Mouse (Mus musculus): Measurements from ENCODE around the gene Wars.

Gene Wars

DNA sequence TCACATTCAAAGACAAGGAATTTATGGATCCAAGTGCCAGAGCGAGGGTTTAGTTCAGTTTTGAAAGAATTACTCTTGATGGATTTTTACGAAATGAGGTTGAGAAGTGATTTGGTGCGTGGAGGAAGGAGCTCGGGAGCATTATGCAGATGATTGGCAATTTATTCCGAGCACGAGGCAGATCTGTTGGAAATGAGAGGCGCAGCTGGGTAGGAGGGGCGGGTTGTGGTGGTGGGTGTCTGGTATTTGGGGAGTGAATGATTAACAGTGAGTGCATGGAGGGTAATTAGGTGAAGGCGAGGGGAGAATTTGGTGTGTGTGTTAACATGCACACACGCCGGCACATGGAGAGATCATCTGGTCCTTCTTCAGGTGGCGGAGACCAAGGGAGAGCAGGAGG is 12.4 kb upstream of the Wars start:
- WGBS, result 79% methylated on average over 12 of the region's 12 CpGs

DNA sequence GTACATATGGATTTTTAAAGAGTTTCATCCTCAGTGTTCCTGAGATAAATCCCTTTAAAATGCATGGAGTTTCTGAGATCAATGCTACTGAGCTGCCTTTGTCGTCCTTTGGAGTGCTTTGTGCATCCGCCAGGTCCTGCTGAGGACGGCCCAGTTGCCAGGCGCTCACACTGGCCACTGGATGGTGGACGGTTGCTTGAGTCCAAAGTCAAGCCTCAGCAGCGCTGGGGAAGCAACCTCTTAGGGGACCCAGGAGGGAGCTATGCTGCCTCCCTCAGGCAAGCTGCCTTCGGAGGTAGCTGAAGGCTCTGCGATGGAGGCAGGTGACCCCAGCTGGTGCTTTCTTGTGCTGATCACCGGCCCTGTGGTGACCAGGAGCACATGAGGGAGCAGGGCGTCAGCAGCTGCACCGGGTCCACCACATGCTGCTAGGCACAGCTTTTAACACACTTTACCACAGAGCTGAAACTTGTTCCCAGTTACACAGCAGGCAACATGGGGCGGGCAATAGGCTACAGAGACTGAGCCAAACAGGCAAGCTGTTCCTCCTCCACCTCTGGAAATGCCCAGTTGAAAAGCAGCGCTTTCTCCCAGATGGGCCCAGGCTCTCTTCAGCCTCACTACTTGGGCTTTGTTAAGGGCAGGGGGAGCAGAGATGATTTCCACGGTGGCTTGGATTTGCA is 11.8 kb upstream of the Wars start:
- WGBS, result 75% methylated on average over 14 of the region's 14 CpGs

DNA sequence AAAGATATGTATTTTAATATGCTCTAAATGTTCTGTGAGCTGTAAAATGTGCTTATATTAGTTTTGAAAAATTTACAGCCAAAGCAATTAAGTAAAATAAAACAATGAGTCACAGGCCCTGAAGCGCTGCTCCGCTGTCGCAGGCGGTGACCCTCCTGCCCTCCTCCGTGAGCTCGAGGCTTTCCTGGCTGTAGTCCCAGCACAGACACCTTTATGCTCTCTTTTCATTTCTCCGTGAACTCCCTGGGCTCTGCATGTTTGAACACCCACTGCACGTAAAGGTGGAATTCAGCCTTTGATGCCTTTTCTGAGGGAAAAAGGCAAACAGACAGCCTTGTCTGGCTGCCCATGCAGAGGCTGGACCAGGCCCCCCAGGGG is 10.3 kb upstream of the Wars start:
- WGBS, result 40% methylated on average over 8 of the region's 8 CpGs

DNA sequence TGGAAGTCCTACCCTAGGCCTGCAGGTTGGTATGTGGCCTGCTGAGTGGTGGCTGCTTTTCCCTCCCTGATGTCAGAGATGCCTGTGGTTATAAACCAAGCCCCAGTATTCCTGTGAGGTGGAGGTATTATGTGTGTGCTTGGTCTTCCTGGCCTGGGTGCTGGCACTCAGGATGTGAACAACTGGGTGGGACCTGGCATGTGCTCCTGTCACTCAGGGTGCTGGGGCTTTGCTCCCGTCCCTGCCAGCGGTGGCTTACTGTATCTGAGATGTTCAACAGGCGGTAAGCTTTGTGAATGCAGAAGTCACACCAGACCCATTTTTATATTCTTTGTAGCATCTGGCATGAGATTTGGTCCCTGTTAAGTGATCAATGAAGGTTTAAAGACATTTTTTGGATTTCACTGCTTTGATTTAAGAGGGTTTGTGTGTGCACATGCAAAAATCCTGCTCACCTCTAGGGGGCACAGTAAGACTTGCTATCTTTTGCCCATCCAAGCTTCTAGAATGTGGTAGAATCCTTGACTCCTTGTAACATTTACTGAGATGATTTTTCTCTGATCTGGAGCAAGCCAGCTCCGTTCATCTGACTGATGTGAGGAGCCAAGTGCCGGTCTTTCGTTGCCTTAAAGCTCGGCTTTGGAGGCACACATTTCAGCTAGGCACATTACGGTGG is 9.8 kb upstream of the Wars start:
- WGBS, result 46% methylated on average over 8 of the region's 8 CpGs

DNA sequence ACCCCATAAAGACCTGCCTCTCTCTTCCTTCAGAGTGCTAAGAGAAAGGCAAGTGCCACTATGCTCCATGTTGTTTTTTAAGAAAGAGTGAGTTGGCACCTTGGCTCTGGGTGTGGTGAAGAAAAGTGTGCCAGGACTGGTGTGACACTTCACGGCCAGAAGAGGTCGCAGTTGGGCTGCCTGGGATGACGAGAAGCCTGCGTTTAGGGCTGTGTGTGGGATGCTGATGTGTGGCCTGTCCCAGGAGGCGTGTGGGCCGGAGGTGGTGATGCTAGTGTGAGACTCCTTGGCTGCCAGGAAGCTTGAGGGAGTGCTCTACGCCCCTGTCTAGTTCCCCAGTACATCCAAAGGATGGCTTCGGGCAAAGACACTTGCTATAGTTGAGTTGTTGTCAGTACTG is 9.0 kb upstream of the Wars start:
- WGBS, result 11% methylated on average over 8 of the region's 8 CpGs

DNA sequence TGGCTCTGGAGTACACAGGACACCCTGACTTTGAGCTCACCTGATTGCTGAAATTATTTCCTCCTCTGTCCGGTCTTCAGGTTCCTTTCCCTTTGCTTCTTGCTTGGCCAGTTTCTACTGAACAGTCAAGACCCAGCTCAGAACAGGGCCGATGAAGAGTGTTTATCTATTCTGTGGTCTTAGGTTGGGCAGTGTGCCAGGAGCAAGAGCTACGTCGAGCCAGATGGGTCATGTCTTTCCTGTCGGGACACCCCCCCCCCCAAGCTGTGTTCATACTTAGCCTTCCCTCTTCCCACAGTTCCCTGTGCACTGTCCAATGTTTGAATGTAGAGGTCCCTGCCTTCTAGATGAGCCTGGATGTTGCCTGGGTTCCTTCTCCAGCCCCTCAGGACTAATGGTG is 7.4 kb upstream of the Wars start:
- WGBS, result 67% methylated on average over 5 of the region's 5 CpGs

DNA sequence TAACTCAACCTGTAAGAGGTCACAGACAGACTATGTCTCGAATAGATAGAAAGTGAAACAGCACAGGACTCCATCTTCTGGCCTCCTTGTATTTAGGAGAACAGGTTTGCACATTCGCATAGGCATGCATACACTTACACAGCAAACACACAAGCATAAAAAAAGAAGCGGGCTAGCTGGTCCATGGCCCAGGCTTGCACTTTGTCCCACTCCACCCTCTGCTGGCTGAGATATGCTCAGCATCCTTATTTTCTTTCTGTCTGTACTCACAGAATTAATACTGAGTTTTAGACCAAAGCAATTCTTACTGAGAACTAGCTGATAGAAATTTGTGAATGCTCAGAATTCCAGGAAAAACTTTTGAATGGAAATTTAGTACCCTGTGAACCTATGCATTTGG is 2.0 kb upstream of the Wars start:
- WGBS, result 56% methylated on average over 3 of the region's 3 CpGs

DNA sequence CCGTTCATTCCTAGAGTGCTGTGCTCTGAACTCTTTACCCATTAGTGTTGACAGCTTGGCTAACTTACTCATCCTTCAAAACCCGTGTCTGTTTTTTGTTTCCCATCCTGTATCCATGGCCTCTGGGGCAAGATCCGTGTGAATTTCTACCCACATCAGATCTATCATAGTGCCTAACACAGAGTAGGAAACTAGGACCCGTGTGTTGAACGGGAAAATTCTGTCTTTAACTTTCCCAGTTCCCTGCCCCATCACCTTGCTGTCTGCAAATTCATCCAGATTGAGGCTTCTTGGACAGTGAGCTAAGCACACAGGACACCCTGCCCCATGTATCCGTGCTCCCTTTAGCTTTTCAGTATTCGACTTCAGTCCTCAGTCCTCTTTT is 450 bp upstream of the Wars start:
- WGBS, result 0% methylated on average over 7 of the region's 7 CpGs

DNA sequence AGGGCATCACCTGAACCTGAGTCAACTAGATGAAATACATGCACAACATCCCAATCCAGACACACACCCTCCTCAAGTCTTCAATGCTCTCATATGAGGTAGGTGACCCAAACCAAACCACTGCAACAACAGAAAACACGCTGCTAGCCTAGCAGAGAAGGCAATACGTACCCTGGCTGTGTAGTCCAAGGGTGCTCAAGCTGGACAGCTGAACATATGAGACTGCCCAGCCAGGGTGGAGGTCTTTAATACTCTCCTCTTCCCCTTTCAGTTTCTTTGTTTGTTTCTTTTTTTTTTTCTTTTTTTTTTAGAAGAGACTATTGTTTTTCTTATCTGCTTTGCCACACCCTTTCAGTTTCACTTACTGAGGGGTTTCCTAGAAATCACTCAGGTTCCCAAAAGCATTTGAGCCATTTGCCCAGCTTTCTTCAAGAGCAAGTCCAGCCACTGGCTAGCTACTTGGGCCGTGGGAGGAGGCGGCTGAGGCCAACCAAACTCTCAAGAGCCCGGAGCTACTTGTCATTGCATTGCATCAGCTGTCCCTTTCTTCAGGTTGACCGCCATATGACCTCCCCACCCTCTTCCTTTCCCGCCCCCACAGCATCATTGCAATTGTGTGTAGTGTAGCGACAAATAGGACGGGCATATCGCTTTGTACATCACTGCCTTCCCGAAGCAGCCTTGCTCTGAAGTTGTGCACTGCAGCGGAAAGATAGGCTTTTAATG is 822 bp downstream of the Wars start, which contains the start of gene Wdr25:
Gene Wdr25, plus strand, starts transcription at position 643 of the 726 bp plus-strand sequence.
- 18% methylated on average over 12 of the region's 12 CpGs for WGBS

DNA sequence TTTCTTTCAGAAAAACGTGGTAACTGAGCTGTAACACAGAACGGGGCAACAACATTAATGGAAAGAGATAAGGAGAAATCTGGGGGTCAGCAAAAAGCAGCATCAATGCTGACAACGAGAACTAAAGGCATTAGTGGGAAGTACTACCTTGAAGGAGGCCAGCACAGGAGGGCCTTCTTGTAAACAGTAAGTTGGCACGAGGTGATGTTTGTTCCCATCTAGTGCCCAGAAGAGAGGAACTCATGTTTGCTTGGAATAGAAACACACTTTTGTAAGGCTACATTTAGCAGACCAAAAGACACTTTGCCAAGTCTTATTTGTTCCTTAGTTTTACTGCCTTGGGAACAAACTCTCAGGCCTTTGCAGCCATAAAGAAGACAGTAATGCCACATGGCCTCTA is 5.3 kb downstream of the Wars start:
- WGBS, result 62% methylated on average over 4 of the region's 4 CpGs

DNA sequence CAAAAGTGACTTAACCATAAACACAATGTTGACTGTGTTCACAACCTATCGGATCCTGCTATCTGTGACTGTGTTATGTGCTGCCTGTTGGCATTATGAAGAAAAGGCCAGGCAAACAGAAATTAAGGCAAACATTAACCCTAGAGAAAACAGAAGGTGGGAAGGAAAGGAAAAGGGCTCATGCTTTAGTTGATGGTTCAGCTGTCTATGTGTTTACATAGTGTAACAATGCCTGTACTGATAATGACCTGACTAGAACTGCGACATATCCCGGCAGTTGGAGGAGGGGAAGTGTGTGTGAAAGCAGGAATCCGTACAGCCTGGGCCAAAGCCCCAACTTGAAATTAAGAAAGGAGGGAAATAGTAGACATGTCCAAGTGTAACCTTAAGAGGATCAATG is 6.9 kb downstream of the Wars start:
- 77% methylated on average over 4 of the region's 4 CpGs for WGBS

DNA sequence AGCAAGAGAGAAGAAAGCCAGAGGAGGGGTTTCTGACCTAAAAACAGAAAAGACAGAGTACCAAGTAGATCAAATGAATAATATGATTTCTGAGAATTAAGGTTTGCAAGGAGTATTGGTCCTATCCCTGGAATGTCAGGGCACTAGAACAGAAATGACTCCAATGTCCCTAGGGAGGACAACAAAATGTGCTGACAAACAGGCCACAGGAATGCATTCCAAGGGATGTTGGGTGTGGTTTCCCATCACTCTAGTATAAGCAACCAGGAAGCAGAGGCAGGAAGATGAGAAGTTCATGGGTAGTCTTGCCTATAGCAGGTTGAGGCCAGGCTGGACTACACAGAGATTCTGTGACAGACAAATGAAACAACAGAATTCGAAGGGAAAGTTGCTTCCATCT is 8.1 kb downstream of the Wars start:
- 94% methylated on average over 1 of the region's 1 CpGs for WGBS

DNA sequence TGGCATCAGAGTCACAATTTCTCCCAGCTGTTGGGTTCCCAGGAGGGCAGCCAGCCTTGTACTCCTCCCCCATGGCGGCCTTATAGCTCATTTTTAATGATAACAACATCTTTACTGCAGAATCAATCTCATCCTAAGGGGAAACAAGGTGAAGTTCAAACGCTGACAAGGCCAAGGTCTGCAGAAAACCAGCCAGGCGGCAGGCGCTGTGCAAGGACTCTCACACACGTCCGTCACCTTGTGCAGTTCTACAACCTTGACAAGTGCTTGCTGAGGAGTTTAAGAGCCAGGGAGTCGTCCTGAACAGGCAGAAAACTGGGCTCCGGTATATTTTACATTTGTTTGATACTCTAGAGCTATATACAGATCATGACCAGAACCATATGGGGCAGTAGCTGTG is 11.2 kb downstream of the Wars start:
- 91% methylated on average over 8 of the region's 8 CpGs for WGBS

DNA sequence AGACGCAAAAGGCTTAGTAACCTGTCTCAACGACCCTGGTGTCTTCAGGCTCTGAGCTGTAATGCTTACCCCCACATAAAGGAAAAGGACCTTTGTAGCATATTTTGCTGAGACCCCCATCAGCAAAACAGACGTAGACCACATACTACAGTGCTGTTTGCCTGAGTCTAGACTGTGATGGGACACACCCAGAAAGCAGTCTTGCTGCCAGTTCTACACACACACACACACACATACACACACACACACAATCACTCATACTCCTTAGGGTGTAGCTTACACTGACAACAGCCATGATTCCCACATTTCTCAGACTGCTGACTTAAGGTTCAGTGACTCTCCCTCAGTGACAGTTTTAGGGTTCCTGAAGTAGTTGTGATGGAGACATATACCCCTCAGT is 12.8 kb downstream of the Wars start:
- 78% methylated on average over 3 of the region's 3 CpGs for WGBS

DNA sequence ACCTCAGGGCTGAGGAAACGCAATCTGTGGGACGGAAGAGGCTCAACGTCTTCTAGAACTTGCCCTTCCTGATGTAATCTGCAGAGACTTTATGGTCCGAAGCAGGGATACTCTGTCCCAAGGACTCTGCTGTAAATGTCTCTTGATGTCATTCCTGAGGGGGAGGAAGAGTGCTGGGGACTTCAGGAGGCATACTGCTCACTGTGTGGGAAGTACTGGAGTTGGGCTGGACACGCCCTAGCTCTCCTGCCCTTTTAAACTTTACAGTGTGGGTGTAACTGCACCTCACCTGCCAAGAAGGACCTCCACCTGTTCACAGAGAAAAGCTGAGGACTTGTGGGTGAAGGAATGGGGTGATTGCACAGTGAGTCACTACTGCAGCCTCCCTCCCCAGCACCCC is 13.4 kb downstream of the Wars start:
- WGBS, result 95% methylated on average over 5 of the region's 5 CpGs

DNA sequence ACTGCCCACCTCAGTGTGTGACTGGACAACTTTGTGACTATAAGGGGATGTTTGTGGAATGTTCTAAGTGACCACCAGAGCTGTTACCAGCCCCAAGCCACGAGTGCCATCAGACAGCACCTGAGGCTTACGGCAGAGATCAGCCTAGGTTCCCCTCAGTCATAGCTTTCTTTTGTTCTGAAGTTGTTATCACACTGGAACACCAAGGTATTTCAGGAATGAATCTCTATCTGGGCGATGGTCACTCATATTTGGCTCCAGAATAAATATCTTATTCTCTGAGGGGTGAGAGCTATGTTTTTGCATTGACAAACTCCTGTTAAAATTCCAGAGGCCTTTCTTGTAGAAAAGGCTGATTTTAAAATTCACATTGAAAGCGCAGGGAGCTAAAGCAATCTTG is 14.8 kb downstream of the Wars start:
- WGBS, result 89% methylated on average over 4 of the region's 4 CpGs

DNA sequence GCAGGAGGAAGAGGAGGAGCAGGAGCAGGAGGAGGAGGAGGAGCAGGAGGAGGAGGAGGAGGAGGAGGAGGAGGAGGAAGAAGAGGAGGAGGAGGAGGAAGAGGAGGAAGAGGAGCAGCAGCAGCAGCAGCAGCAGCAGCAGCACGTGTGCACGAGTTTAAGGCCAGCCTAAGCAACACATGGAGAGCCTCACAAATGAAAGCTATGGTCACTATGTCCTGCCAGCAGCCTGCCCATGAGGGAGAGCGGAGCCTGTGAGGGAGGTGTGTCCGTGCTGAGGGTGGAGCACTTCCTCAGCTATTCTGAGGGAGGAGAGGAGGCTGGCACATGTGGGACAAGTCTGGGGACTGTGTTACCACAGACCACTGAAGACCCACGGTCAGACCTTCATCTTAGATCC is 20.9 kb downstream of the Wars start:
- 79% methylated on average over 5 of the region's 5 CpGs for WGBS

DNA sequence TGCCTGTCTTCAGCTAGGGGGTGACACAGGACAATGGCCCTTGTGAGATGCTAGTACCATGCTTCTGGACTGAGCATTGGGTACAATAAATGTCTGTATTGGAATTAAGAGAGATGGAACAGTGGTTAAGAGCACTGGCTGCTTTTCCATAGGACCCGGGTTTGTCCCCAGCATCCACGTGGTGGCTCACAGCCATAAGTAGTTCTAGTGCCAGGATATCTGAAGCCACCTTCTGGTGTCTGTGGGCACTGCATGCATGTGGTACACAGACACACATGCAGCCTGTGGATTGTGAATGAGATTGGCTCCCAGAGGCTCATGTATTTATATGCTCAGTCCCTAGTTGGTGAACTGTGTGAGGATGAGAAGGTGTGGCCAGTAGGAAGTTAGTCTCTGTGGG is 24.4 kb downstream of the Wars start:
- WGBS, result 66% methylated on average over 2 of the region's 2 CpGs

DNA sequence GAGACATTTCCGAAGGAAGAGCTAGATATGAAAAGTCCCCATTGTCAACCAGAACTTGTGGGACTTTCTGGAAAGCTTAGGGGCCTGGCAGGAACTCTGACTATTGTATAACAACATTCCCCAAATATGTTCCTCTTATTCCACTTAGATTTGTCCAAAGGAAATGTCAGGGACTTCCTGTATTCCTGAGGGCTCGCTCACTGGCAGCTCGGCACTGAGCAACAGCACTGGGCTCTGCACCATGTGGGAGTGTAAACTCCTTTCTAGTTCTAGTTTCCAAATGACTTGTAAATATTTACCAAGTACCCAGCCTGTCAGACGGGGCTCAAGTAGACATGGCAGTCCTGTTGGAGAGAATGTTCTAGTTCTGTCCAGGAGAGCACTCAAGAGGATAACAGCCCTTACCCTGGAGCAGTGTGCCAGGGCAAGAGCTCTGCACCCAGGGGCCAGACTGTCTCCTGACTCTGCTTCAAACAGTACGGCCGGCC is 28.9 kb downstream of the Wars start:
- WGBS, result 82% methylated on average over 6 of the region's 6 CpGs

DNA sequence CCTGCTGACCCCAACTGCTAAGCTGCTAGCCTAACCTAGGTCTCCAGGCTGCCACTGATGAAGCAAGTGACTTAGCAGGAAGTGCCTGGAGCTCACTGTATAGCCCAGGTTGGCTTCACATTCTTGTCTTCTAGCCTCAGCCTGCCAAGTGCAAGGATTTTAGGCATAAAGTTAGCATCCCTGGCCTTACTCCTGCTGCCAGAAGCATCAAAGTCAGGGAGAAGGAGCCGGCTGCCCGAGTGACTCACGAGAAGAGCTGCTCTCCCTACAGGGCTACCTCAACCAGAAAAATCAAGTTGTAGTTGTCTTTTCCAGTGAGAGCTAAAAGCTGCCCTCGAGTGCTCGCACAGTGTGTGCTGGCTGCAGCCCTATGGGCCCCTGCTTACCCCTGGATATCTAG is 35.5 kb downstream of the Wars start:
- 72% methylated on average over 5 of the region's 5 CpGs for WGBS

DNA sequence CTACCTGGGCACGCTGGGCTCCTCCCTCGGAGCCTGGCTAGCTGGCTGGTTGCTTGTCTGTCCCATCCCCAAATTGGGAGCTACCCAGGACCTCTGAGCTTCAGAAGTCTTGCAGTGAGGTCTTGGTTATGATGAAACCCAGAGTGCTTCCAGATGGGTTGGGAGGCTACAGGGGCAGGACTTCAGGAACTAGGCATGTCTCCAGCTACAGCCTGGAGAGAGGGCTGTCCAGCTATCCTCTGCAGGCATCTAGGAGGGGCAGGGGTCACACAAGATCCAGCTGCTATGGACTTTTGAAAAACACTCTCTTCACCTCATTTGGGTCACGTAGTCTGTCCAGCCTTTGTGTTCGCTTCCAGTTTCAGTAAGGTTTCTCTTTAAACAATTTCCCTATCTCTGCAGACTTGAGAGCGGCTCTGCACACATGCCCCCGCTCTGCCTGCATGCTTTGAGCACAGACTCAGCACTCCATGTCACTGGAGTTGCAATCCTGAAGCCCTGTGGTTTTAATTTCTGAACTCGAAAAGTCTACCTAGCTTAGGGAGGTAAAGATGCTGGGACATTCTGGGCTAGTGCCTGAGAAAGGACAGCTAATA is 36.3 kb downstream of the Wars start:
- 83% methylated on average over 7 of the region's 7 CpGs for WGBS

DNA sequence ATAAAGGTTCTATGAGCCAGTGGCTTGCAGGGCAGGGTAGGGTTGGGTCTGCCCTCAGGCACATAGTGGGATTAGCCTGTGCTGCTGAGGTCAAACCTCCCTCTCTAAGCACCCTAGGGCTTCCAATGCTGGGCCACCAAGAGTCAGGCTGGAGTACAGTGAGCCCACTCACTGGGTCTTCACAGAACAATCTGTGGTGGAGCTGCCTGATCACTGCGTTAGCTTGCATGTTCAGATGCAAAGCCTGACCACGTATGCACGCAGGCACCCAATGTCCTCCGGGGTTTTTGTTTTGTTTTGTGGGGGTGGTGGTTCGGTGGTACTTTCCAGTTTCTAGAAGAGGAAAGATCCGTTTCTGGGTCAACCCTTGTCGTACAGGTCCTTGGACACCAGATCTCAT is 36.9 kb downstream of the Wars start:
- 81% methylated on average over 7 of the region's 7 CpGs for WGBS

DNA sequence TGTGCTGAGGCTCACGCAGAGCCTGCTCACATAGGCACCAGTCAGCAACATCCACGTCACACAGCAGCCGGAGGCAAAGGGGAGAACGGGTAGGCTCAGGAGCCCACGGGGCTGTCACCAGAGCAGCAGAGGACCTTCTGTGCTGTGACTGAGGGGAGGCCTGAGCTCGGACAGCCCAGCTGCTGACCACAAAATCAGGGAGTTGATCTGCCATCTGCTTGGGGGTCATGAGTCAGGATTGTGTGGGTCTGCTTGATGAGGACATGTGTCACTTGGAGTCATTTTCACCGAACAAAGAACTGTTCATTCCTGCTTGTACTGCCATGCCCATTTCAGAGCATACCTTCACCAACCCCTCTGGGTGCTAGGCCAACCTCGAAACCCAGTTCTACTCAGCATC is 37.8 kb downstream of the Wars start:
- WGBS, result 74% methylated on average over 8 of the region's 8 CpGs

Data from cerebral cortex, adult 2 months (tissue).